18 mouse cellular contexts compared by ENCODE assay signal in the genomic region with DNA sequence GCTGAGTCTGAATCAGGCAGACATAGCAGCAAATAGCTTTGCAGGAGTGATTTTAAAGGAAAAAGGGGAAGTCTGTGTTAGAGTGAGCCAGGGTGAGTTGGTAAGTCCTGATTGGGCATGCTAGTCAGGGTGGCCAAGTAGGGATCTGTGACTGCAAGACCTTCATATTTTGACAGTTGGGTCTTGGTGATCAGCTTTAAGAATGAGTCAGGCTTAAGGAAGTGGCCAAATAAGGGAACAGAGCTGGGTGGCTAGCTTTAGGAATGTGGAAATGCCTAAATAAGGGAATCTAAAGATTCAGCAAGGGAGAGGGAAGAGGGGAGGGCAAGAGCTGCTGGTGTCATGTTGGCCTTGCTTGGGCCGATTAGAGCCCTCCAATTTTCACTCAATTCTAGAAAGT. TPM values are rescaled to one million over a fixed set of nuclear protein-coding genes. Genes with fewer than 3 reads are reported as not detected.
DNase-seq lines count a peak whose midpoint lies in the region; ATAC-seq and TF ChIP-seq lines count a peak whose summit lies in the region.
"Had no signal": no experiment of that assay in that cellular context is flagged by ENCODE, and none has a peak within 500 bp of the region (broad histone marks: within the 10 kb centered on the region; RNA-seq: fewer than 3 reads in every experiment).

No protein-coding gene starts in this region.

- TF ChIP-seq CTCF in kidney, adult 2 months (conservative IDR thresholded peaks at IDR 0.05; ENCODE audit: insufficient read depth, insufficient read length, low read depth, low read length): no peak
- TF ChIP-seq CTCF in Patski (IDR thresholded peaks at IDR 0.05): no peak

- ATAC-seq in kidney, embryonic 14.5 days (ENCODE audit: low FRiP score, low TSS enrichment): no peak
- peak; percentile 96 for ATAC-seq in Patski
- ATAC-seq: forebrain, embryonic 16.5 days had no signal

- WGBS in kidney, adult 2 months: 24% methylated on average over 1 of the region's 1 CpGs
- WGBS in kidney, embryonic 14.5 days: 31% methylated on average over 1 of the region's 1 CpGs
- WGBS in macrophage (ENCODE audit: missing documents): 38% methylated on average over 1 of the region's 1 CpGs

- no peak overlapping the region for H3K4me3 ChIP-seq in kidney, adult 2 months (ENCODE audit: insufficient read depth, low read depth, low read length)
- H3K4me3 ChIP-seq in kidney, embryonic 14.5 days (ENCODE audit: low read length): no peak overlapping the region
- H3K4me3 ChIP-seq in macrophage (ENCODE audit: inconsistent target): no peak overlapping the region
- H3K4me3 ChIP-seq: erythroblast, embryonic 14.5 days; left cerebral cortex, adult 2 months had no signal

- peak; percentile 29 for DNase-seq in kidney, adult 2 months
- DNase-seq in 416B (ENCODE audit: low read depth) (peak; percentile 91), Patski (ENCODE audit: low read depth, low spot score) (no peak)
- no peak for DNase-seq in gastrocnemius, adult 18-20 months (ENCODE audit: low spot score)
- DNase-seq in ovary, postnatal 36 days (ENCODE audit: low spot score): no peak
- no peak for DNase-seq in thymus, postnatal 4 days
- DNase-seq: adrenal gland, postnatal 14 days; gastrocnemius, postnatal 10 days; kidney, adult 18-20 months; right cerebral cortex, postnatal 14 days had no signal

- TF ChIP-seq POLR2A in kidney, adult 2 months (IDR thresholded peaks at IDR 0.05; ENCODE audit: low read depth, low read length): no peak

- peak overlapping the region; percentile 24; the same call in 1 of the 2 replicates for H3K27ac ChIP-seq in kidney, adult 2 months (ENCODE audit: insufficient read depth, low read depth, low read length)
- no peak overlapping the region for H3K27ac ChIP-seq in kidney, embryonic 14.5 days (ENCODE audit: low read depth, low read length)
- H3K27ac ChIP-seq in macrophage: peak overlapping the region; percentile 70
- H3K27ac ChIP-seq: hindbrain, embryonic 14.5 days; left cerebral cortex, adult 2 months had no signal

- POLR2A ChIA-PET in Patski (lab: Charles Lee): no interaction called here

- H3K79me2 ChIP-seq in macrophage (ENCODE audit: inconsistent target): no peaks in the 10 kb centered on the region

- H3K36me3 ChIP-seq in kidney, adult 2 months (ENCODE audit: control insufficient read depth, insufficient read depth, low read length): no peaks in the 10 kb centered on the region
- H3K36me3 ChIP-seq in kidney, embryonic 14.5 days (ENCODE audit: control insufficient read depth, insufficient read depth, low read length): no peaks in the 10 kb centered on the region
- H3K36me3 ChIP-seq in macrophage (ENCODE audit: inconsistent target): no peaks in the 10 kb centered on the region

- 0 out of 2 replicates have a peak, but pooled peaks cover 2% of the 10 kb centered on the region for H3K9me3 ChIP-seq in kidney, embryonic 14.5 days (ENCODE audit: control insufficient read depth, low read length)

- no peak overlapping the region for H3K4me2 ChIP-seq in kidney, embryonic 14.5 days (replicated peaks; ENCODE audit: low read depth, low read length)
- H3K4me2 ChIP-seq: hindbrain, embryonic 14.5 days had no signal

- no peak overlapping the region for H3K9ac ChIP-seq in kidney, embryonic 14.5 days (ENCODE audit: low read depth, low read length)
- H3K9ac ChIP-seq: hindbrain, embryonic 14.5 days had no signal

- CTCF ChIA-PET in Patski (lab: Charles Lee): interaction anchor here (0.8 kb wide), 1 partner anchor 9 kb away, joined by 3 read pairs; no protein-coding TSS in a partner anchor

- in situ Hi-C loops in Patski (cut with MboI; ENCODE audit: low pct_unique_long_range_greater_than_20kb): no loop called here

- no peaks in the 10 kb centered on the region for H3K4me1 ChIP-seq in kidney, adult 2 months (ENCODE audit: control insufficient read depth, insufficient read depth, low read length)
- H3K4me1 ChIP-seq in kidney, embryonic 14.5 days (ENCODE audit: control insufficient read depth, insufficient read depth, low read length): no peaks in the 10 kb centered on the region

- H3K27me3 ChIP-seq in kidney, adult 2 months (replicated peaks; ENCODE audit: control insufficient read depth, insufficient read depth, low read length): no peaks in the 10 kb centered on the region
- H3K27me3 ChIP-seq in kidney, embryonic 14.5 days (ENCODE audit: control insufficient read depth, insufficient read depth, low read length): no peaks in the 10 kb centered on the region
- H3K27me3 ChIP-seq in Patski: no peaks in the 10 kb centered on the region
- H3K27me3 ChIP-seq: CH12.LX had no signal

RNA-seq across cellular contexts. Expression of gene Pigm, which starts 47.0 kb away (rescaled TPM):
- polyA plus RNA-seq in kidney, adult 2 months (2012; rRNA removed): 4.9 and 5.6 TPM in 2 replicates
- polyA plus RNA-seq in kidney, embryonic 14.5 days (2014; fragmentation: Nextera tagmentation; extraction: Ambion mirVana): 9.5 and 12.1 TPM in 2 replicates
- polyA plus RNA-seq in Patski (2021) (6.6 TPM), macrophage (2018) (5.6 to 9.2 TPM (median 7.8 TPM) in 3 replicates)
- 10 to 100 TPM in 24 of 26 experiments, 1 to 10 TPM in 2; 8.4 to 37.2 (median 20.2) TPM for total RNA-seq in macrophage (2018; cell fraction: chromatin; rRNA removed)
- 10 to 100 TPM in 3 of 26 experiments, 1 to 10 TPM in 23; 6.0 to 11.9 (median 8.2) TPM for total RNA-seq in macrophage (2018; cell fraction: cytosol; rRNA removed)
- total RNA-seq in macrophage (2018; cell fraction: nucleus; rRNA removed): 10 to 100 TPM; 16.2 to 47.3 (median 25.2) TPM
- 1 to 10 TPM; 3.0 to 3.3 TPM for total RNA-seq in gastrocnemius, adult 18-20 months (2021)

RNA-seq across cellular contexts. Expression of gene Slamf9, which starts 51.8 kb away (rescaled TPM):
- polyA plus RNA-seq in kidney, adult 2 months (2012; rRNA removed): 19.2 and 20.2 TPM in 2 replicates
- 0.74 and 0.97 TPM in 2 replicates for polyA plus RNA-seq in kidney, embryonic 14.5 days (2014; fragmentation: Nextera tagmentation; extraction: Ambion mirVana)
- 0.08 TPM for polyA plus RNA-seq in Patski (2021)
- total RNA-seq in macrophage (2018; cell fraction: chromatin; rRNA removed): 10 to 100 TPM in 13 of 26 experiments, 1 to 10 TPM in 9, under 1 TPM in 3, not detected in 1; 0.66 to 36.6 (median 11.8) TPM
- total RNA-seq in macrophage (2018; cell fraction: cytosol; rRNA removed): 100 to 1,000 TPM in 12 of 26 experiments, 10 to 100 TPM in 2, 1 to 10 TPM in 12; 5.5 to 152 (median 54.7) TPM
- 100 to 1,000 TPM in 5 of 26 experiments, 10 to 100 TPM in 10, 1 to 10 TPM in 11; 2.9 to 213 (median 40.5) TPM for total RNA-seq in macrophage (2018; cell fraction: nucleus; rRNA removed)
- 8.4 to 43.7 TPM (median 12.1 TPM) in 3 replicates for polyA plus RNA-seq in macrophage (2018)
- under 1 TPM; 0.28 to 0.30 TPM for total RNA-seq in gastrocnemius, adult 18-20 months (2021)
- total RNA-seq: megakaryocyte-erythroid progenitor cell, adult 5-6 weeks had no signal
- polyA plus RNA-seq: erythroblast, embryonic 14.5 days; forebrain, embryonic 16.5 days had no signal

RNA-seq across cellular contexts. Expression of gene Igsf9, which starts 58.2 kb away (rescaled TPM):
- polyA plus RNA-seq in kidney, adult 2 months (2012; rRNA removed): 15.4 and 20.7 TPM in 2 replicates
- polyA plus RNA-seq in kidney, embryonic 14.5 days (2014; fragmentation: Nextera tagmentation; extraction: Ambion mirVana): 37.8 and 41.8 TPM in 2 replicates
- polyA plus RNA-seq in Patski (2021) (11.0 TPM), macrophage (2018) (0.24 to 1.5 TPM (median 0.64 TPM) in 3 replicates)
- 10 to 100 TPM in 14 of 26 experiments, 1 to 10 TPM in 12; 3.3 to 66.1 (median 16.9) TPM for total RNA-seq in macrophage (2018; cell fraction: chromatin; rRNA removed)
- 1 to 10 TPM in 15 of 26 experiments, under 1 TPM in 11; 0.43 to 3.6 (median 1.3) TPM for total RNA-seq in macrophage (2018; cell fraction: cytosol; rRNA removed)
- 10 to 100 TPM in 15 of 26 experiments, 1 to 10 TPM in 11; 3.2 to 47.9 (median 14.3) TPM for total RNA-seq in macrophage (2018; cell fraction: nucleus; rRNA removed)
- total RNA-seq in gastrocnemius, adult 18-20 months (2021): under 1 TPM in 1 of 2 experiments, not detected in 1; 0.19 TPM
- polyA plus RNA-seq: erythroblast, embryonic 14.5 days had no signal

Comparison
In these comparisons a context has a peak if more than half of its experiments do, and no peak if none do; other contexts are left out.
1. DNase-seq: peak in kidney, adult 2 months (single experiment) and 416B (single experiment); none in Patski (single experiment), gastrocnemius, adult 18-20 months (single experiment), ovary, postnatal 36 days (single experiment) and thymus, postnatal 4 days (single experiment).